Mouse (Mus musculus): ENCODE measurements around the gene Sec22b. TPM values are rescaled to one million over a fixed set of nuclear protein-coding genes. Genes with fewer than 3 reads are reported as not detected.

The Sec22b gene
- total RNA-seq (2021) = 10 to 100 TPM; 49.6 to 54.1 TPM

GRCm38 (mm10) chr3:97900516-97901490 is at the start of gene Sec22b:
TSS of gene Sec22b (plus strand) at chr3:97901190.
- intact Hi-C loops (cut with DNase I) = no loop called here

GRCm38 (mm10) chr3:97851803-97852202 is 49.2 kb upstream of the Sec22b start:
- DNase-seq = no peak
- intact Hi-C loops (cut with DNase I) = no loop called here

More at GRCm38 (mm10) chr3:97900516-97901490, at the start of gene Sec22b:
- peak; percentile 94 to 95 for DNase-seq

- intact Hi-C loops (cut with DNase I) = no loop called here
- DNase-seq = no peak
Measured at GRCm38 (mm10) chr3:97854575-97855384, 46.2 kb upstream of the Sec22b start.

GRCm38 (mm10) chr3:97859400-97859799 is 41.6 kb upstream of the Sec22b start:
- no peak for DNase-seq
- intact Hi-C loops (cut with DNase I) = no loop called here

GRCm38 (mm10) chr3:97860820-97861451 is 40.1 kb upstream of the Sec22b start:
- DNase-seq = no peak
- intact Hi-C loops (cut with DNase I) = no loop called here

GRCm38 (mm10) chr3:97866696-97867095 is 34.3 kb upstream of the Sec22b start:
- no peak for DNase-seq
- intact Hi-C loops (cut with DNase I) = no loop called here

- intact Hi-C loops (cut with DNase I) = loop anchor here (2.0 kb wide), 1 partner anchor 43 kb away; no protein-coding TSS in a partner anchor
- DNase-seq = peak; percentile 29 to 30
Measured at GRCm38 (mm10) chr3:97867221-97868023, 33.6 kb upstream of the Sec22b start.

GRCm38 (mm10) chr3:97868024-97868689 is 32.8 kb upstream of the Sec22b start:
- intact Hi-C loops (cut with DNase I) = loop anchor here (2.0 kb wide), 1 partner anchor 43 kb away; no protein-coding TSS in a partner anchor
- peak; percentile 81 to 87 for DNase-seq

- intact Hi-C loops (cut with DNase I) = loop anchor here (2.0 kb wide), 1 partner anchor 44 kb away; no protein-coding TSS in a partner anchor
- DNase-seq = peak in 1 of 2 experiments; percentile 24
Measured at GRCm38 (mm10) chr3:97868733-97869132, 32.3 kb upstream of the Sec22b start.

GRCm38 (mm10) chr3:97869730-97870129 is 31.3 kb upstream of the Sec22b start:
- peak; percentile 66 to 69 for DNase-seq
- intact Hi-C loops (cut with DNase I) = loop anchor here (2.0 to 10.0 kb wide), 2 partner anchors 45 to 255 kb away; partner anchors contain the start of gene Chd1l

- DNase-seq = no peak
- intact Hi-C loops (cut with DNase I) = loop anchor here (5.0 to 10.0 kb wide), 2 partner anchors 32 to 260 kb away; partner anchors contain the start of gene Chd1l
Measured at GRCm38 (mm10) chr3:97874777-97875176, 26.2 kb upstream of the Sec22b start.

- intact Hi-C loops (cut with DNase I) = loop anchor here (5.0 to 10.0 kb wide), 2 partner anchors 34 to 261 kb away; partner anchors contain the start of gene Chd1l
- no peak for DNase-seq
Measured at GRCm38 (mm10) chr3:97876259-97876658, 24.7 kb upstream of the Sec22b start.

GRCm38 (mm10) chr3:97879222-97879621 is 21.8 kb upstream of the Sec22b start:
- intact Hi-C loops (cut with DNase I) = loop anchor here (1.0 to 10.0 kb wide), 4 partner anchors 37 to 264 kb away; partner anchors contain the start of gene Chd1l
- DNase-seq = peak; percentile 84 to 91

- no peak for DNase-seq
- intact Hi-C loops (cut with DNase I) = no loop called here
Measured at GRCm38 (mm10) chr3:97881576-97881975, 19.4 kb upstream of the Sec22b start.

- no peak for DNase-seq
- intact Hi-C loops (cut with DNase I) = no loop called here
Measured at GRCm38 (mm10) chr3:97887785-97888167, 13.2 kb upstream of the Sec22b start.

- peak in 1 of 2 experiments; percentile 48 for DNase-seq
- intact Hi-C loops (cut with DNase I) = no loop called here
Measured at GRCm38 (mm10) chr3:97888168-97888901, 12.7 kb upstream of the Sec22b start, which contains the start of gene Pde4dip. TSS of gene Pde4dip (minus strand) at chr3:97888707.

GRCm38 (mm10) chr3:97890205-97890604 is 10.8 kb upstream of the Sec22b start:
- DNase-seq = no peak
- intact Hi-C loops (cut with DNase I) = no loop called here

- DNase-seq = peak in 1 of 2 experiments; percentile 33
Measured at GRCm38 (mm10) chr3:97894695-97895094, 6.3 kb upstream of the Sec22b start.

More at GRCm38 (mm10) chr3:97894695-97895094, 6.3 kb upstream of the Sec22b start:
- intact Hi-C loops (cut with DNase I) = no loop called here
